Mouse (Mus musculus): Measurements from ENCODE around the gene Icam1.

DNA sequence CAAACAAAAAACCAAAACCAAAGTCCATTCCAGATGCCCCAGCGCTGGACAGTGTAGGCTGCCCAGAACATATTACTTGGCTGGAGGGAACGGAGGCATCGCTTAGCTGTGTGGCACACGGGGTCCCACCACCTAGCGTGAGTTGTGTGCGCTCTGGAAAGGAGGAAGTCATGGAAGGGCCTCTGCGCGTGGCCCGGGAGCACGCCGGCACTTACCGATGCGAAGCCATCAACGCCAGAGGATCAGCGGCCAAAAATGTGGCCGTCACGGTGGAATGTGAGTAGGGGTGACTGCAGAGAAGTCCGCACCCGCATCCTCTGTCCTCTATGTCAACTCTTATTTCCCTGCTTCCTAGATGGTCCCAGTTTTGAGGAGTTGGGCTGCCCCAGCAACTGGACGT is 20.4 kb downstream of the Icam1 start:
- TF ChIP-seq CTCF (IDR thresholded peaks at IDR 0.05; ENCODE audit: borderline replicate concordance, insufficient read depth, low read length) (no peak), POLR2A (IDR thresholded peaks at IDR 0.05; ENCODE audit: low read depth, low read length) (no peak)
